Mouse (Mus musculus): ENCODE results near the gene Acap1.

DNA sequence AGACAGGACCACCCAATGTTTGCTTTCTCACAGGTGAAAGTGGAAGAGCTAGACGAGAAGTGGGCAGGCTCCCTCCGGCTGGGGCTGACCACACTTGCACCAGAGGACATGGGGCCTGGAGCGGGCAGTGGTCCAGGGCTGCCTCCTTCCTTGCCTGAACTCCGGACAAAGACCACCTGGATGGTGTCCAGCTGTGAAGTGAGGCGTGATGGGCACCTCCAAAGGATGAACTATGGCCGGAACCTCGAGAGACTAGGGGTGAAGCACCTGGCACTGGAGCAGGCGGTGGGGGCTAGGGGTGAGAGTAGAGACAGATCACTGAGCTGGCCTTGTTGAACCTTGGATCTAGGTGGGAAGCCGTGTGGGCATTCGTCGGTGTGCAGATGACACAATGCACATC is 13.3 kb upstream of the Acap1 start:
- TF ChIP-seq POLR2A (IDR thresholded peaks at IDR 0.05; ENCODE audit: low read depth, low read length) (no peak), CTCF (IDR thresholded peaks at IDR 0.05; ENCODE audit: extremely low read depth, insufficient read depth, insufficient read length, insufficient replicate concordance) (no peak)

Data from spleen, adult 2 months (tissue).